Mouse (Mus musculus) splenic B cell, adult 2 months (primary cell): ENCODE results near the gene 4921507P07Rik.

ENCODE experiments used
- DNase-seq: peaks from one replicate; pipeline ENCODE4 v3.0.0-alpha.2; 2011; ENCODE audit warnings: low read depth, low spot score
- H3K27me3 ChIP-seq: 2 replicates; pipeline ENCODE4 v1.6.1; 2012; ENCODE audit warnings: mild to moderate bottlenecking, low read length, moderate library complexity, mixed read lengths; ENCODE audit not compliant: control insufficient read depth, poor library complexity, insufficient read depth, severe bottlenecking
- H3K36me3 ChIP-seq: 2 replicates; pipeline ENCODE4 v1.6.1; 2012; ENCODE audit warnings: mild to moderate bottlenecking, low read length, moderate library complexity, mixed read lengths; ENCODE audit not compliant: control insufficient read depth, poor library complexity, insufficient read depth, severe bottlenecking

4921507P07Rik gene

GRCm38 (mm10) chr6:50539641-50540040 lies 56.8 kb downstream of the 4921507P07Rik start:
- H3K27me3 ChIP-seq: no peaks in the 10 kb centered on the region
- no peaks in the 10 kb centered on the region for H3K36me3 ChIP-seq
- no peak for DNase-seq

DNA sequence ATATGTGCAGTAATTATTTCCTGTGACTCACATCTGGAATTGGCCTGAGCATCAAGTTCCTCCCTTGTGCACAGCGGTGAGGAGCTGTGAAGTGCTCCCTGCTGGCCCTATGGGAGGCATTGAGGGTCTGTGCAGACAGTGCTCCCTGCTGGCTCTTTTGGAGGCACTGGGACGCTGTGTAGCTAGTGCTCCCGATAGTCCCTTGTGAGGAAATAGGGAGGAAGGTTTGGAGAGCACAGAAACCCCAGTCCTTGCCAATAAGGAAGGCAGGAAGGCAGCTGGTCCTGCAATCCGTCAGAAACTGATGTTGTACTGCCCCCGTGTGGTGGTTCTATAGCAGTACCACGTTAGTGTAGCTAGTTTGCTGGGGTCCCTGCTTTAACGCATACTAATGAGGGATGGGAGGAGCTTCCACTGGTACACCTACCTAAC lies 60.0 kb downstream of the 4921507P07Rik start:
- Histone ChIP-seq H3K27me3 (no peaks in the 10 kb centered on the region), H3K36me3 (no peaks in the 10 kb centered on the region)
- peak; percentile 76 for DNase-seq

DNA sequence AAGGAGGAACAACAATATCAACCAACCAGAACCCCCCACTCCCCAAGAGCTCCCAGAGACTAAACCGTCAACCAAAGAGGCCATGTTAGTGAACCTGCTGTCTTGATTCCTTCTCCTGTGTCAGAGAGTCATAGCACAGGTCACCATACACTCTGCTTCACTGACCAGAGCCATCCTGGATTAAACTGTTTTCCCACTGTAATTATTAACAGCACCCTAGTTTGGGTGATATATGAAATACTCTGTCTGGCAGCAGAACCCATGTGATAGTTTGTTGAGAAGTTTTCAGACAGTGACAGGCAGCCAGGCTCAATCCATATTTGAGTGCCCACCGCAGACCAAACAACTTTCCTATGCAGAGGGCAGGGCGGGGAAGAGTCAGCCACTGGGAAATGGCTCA lies 61.1 kb downstream of the 4921507P07Rik start:
- DNase-seq: no peak
- no peaks in the 10 kb centered on the region for H3K27me3 ChIP-seq
- no peaks in the 10 kb centered on the region for H3K36me3 ChIP-seq

- Histone ChIP-seq H3K27me3 (no peaks in the 10 kb centered on the region), H3K36me3 (no peaks in the 10 kb centered on the region)
- DNase-seq: no peak
These were observed 64.5 kb downstream of the 4921507P07Rik start for GRCm38 (mm10) chr6:50531920-50532319.

- no peak for DNase-seq
- Histone ChIP-seq H3K27me3 (no peaks in the 10 kb centered on the region), H3K36me3 (no peaks in the 10 kb centered on the region)
These were observed 65.4 kb downstream of the 4921507P07Rik start for GRCm38 (mm10) chr6:50531003-50531402.

- Histone ChIP-seq H3K27me3 (no peaks in the 10 kb centered on the region), H3K36me3 (no peaks in the 10 kb centered on the region)
- DNase-seq: no peak
These were observed 67.2 kb downstream of the 4921507P07Rik start for GRCm38 (mm10) chr6:50529194-50529593.

GRCm38 (mm10) chr6:50527416-50527815 lies 69.0 kb downstream of the 4921507P07Rik start:
- H3K36me3 ChIP-seq: no peaks in the 10 kb centered on the region
- H3K27me3 ChIP-seq: no peaks in the 10 kb centered on the region
- DNase-seq: no peak

- H3K27me3 ChIP-seq: no peaks in the 10 kb centered on the region
- peak; percentile 74 for DNase-seq
- H3K36me3 ChIP-seq: no peaks in the 10 kb centered on the region
These were observed 69.8 kb downstream of the 4921507P07Rik start for GRCm38 (mm10) chr6:50526597-50527024.

DNA sequence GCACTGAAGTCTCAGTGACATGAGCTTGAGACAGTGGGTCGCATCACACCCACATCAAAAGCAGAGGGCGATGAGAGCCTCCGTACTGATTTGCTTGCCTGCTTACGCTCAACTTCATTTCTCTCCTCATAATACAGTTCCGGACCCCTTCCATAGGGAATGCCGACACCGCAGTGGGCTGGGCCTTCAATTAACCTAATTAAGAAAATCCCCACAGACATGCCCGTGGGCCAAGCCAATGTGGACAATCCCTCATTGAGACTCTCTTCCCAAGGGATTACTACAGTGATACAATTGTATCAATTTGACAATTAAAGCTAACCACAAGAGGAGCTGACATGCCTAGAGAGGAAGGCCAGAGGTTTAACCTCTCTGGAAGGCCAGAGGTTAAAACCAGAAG lies 70.6 kb downstream of the 4921507P07Rik start:
- no peak for DNase-seq
- no peaks in the 10 kb centered on the region for H3K36me3 ChIP-seq
- H3K27me3 ChIP-seq: no peaks in the 10 kb centered on the region

DNA sequence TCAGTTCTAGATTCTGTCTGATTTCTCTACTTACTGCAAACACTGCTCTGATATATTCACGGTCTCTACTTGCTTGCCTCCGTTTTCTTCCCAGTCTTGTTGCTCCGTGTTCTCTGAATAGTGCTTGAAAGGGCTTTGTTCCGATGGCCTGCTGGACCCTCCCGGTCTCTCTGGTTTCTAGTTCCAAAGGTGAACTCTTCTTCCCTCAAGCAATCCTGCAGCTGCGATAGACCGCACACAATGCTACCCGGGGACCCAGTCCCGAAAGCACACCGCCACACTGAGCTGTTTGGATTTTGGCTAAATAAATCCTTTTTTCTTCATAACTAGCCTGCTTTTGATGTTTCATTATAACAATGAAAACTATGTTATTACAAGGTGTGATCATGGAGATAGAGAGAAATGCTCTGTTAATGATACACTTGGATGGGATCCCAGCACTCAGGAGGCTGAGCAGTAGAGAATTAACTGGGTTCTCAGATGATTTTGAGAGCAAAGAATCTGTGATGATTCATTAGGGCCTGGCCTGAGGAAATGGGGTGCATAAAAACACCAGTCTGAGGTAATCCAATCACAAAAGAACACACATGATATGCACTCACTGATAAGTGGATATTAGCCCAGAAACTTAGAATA lies 72.1 kb downstream of the 4921507P07Rik start:
- Histone ChIP-seq H3K36me3 (no peaks in the 10 kb centered on the region), H3K27me3 (no peaks in the 10 kb centered on the region)
- DNase-seq: no peak
